Mouse (Mus musculus) intestine, postnatal 0 days (tissue): ENCODE measurements around the gene Frs3. TPM values are rescaled to one million over a fixed set of nuclear protein-coding genes. Genes with fewer than 3 reads are reported as not detected.

Experiments
- ATAC-seq: fragments of 200-750 bp; cut with Nextera tagmentation; 2 replicates; pipeline ENCODE4 v1.8.0; 2017; ENCODE audit warnings: mild to moderate bottlenecking, moderate TSS enrichment, moderate library complexity
- H3K27ac ChIP-seq: fragments of 300-500 bp; sonication (generic); 2 replicates; pipeline ENCODE4 v1.5.1; 2014; ENCODE audit warnings: mild to moderate bottlenecking, low read depth, low read length, moderate library complexity
- H3K27me3 ChIP-seq: fragments of 300-500 bp; sonication (generic); replicated peaks from 2 replicates; pipeline ENCODE4 v1.6.1; 2014; ENCODE audit warnings: low read length, mixed read lengths; ENCODE audit not compliant: control insufficient read depth, insufficient read depth
- H3K36me3 ChIP-seq: fragments of 300-500 bp; sonication (generic); 2 replicates; pipeline ENCODE4 v1.6.1; 2014; ENCODE audit warnings: mild to moderate bottlenecking, moderate library complexity; ENCODE audit not compliant: control insufficient read depth, insufficient read depth
- H3K4me1 ChIP-seq: fragments of 300-500 bp; sonication (generic); replicated peaks from 2 replicates; pipeline ENCODE4 v1.6.1; 2014; ENCODE audit warnings: antibody characterized with exemption, low read length, mixed read lengths; ENCODE audit not compliant: control insufficient read depth, insufficient read depth
- H3K4me2 ChIP-seq: fragments of 300-500 bp; sonication (generic); replicated peaks from 2 replicates; pipeline ENCODE4 v1.6.1; 2014; ENCODE audit warnings: low read depth, mild to moderate bottlenecking, moderate library complexity
- H3K4me3 ChIP-seq: fragments of 300-500 bp; sonication (generic); 2 replicates; pipeline ENCODE4 v1.5.1; 2014; ENCODE audit warnings: low read depth, low read length
- H3K9ac ChIP-seq: fragments of 300-500 bp; sonication (generic); 2 replicates; pipeline ENCODE4 v1.6.1; 2014; ENCODE audit warnings: mild to moderate bottlenecking, low read depth, low read length
- H3K9me3 ChIP-seq: fragments of 300-500 bp; sonication (generic); 2 replicates; pipeline ENCODE4 v1.6.1; 2016; ENCODE audit warnings: mixed run types; ENCODE audit not compliant: control insufficient read depth
- CTCF ChIP-seq: sonication (generic); IDR thresholded peaks from 2 replicates; pipeline ENCODE4 v1.5.1; 2016; ENCODE audit warnings: low read depth, mild to moderate bottlenecking, control low read depth, antibody characterized with exemption, moderate library complexity
- WGBS: fragments of 180-500 bp; shearing (Covaris S2); extraction: QIAGEN DNeasy Blood & Tissue Kit; methylation state at CpG from one replicate; pipeline ENCODE4 v1.1.7; 2014; 5-methylcytosine and 5-hydroxymethylcytosine counted together
- polyA plus RNA-seq: library from polyadenylated mRNA; unstranded; fragments of >200 nt; fragmentation: Nextera tagmentation; extraction: Ambion mirVana; gene quantifications from 2 replicates; pipeline ENCODE4 v1.2.1, GENCODE M21; 2015

Gene Frs3
- polyA plus RNA-seq, 1 experiment from 2014 or later: 2.9 TPM

DNA sequence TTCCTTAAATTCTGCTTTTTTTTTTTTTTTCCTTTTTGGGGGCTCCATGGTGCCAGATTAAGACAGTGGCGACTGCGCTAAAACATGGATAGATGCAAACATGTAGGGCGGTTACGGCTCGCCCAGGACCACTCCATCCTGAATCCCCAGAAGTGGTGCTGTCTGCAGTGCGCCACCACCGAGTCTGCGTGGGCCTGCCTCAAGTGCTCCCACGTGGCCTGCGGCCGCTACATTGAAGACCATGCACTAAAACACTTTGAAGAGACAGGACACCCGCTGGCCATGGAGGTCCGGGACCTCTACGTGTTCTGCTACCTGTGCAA is 16.9 kb upstream of the Frs3 start:
- Histone ChIP-seq H3K4me2 (peak overlapping the region; percentile 78), H3K27me3 (no peaks in the 10 kb centered on the region), H3K9me3 (no peaks in the 10 kb centered on the region), H3K9ac (no peak overlapping the region), H3K36me3 (peaks cover 9% of the 10 kb centered on the region), H3K4me1 (no peaks in the 10 kb centered on the region), H3K4me3 (peak overlapping the region; percentile 32), H3K27ac (no peak overlapping the region)
- no peak for ATAC-seq
- TF ChIP-seq CTCF: no peak
- WGBS: 44% methylated on average over 14 of the region's 14 CpGs

GRCm38 (mm10) chr17:47672311-47673111 is 16.3 kb upstream of the Frs3 start:
- WGBS: 14% methylated on average over 61 of the region's 68 CpGs
- Histone ChIP-seq H3K36me3 (peaks cover 6% of the 10 kb centered on the region), H3K4me2 (peak overlapping the region; percentile 78), H3K27ac (no peak overlapping the region), H3K9ac (no peak overlapping the region), H3K4me3 (peak overlapping the region; percentile 32), H3K27me3 (no peaks in the 10 kb centered on the region), H3K9me3 (no peaks in the 10 kb centered on the region), H3K4me1 (no peaks in the 10 kb centered on the region)
- TF ChIP-seq CTCF: peak; percentile 62
- ATAC-seq: peak; percentile 50

DNA sequence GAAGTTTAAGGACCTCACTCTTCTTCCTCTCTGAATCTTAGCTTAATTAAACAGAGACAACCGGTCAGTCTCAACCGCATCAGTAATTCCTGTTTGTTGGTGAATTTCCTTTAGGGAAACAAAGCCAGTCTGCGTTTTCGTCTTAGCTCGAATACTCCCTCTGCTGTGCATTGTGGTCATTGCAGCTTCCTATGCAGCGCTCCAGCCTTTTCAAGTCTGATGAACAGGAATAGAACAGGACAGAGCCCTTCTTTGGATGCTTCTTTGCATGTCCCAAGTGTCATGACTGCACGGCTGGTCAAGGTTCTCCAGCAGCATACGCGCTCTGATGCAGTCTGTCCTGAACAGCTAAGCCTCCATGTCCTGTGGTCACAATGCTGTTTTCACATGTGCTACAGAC is 12.2 kb upstream of the Frs3 start:
- Histone ChIP-seq H3K36me3 (peaks cover 35% of the 10 kb centered on the region), H3K9ac (no peak overlapping the region)

DNA sequence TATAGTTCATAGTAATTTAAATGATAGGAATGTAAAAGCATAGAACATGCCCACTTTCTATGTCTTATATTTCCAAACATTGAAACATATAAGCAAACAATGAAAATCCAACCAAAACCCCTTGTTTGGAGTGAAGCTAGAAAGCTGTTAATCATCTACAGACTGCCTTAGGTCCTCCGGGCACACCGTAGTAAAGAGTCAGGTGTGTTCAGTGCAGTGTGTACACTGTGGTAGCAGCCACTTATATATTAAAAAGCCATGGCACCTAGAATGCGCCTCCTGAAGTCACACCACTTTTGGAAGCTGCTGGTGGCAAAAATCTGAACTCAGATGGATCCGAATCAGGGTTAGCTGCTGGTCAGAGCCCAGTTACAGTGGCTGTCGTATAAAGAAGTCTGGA is 10.6 kb upstream of the Frs3 start:
- no peak for ATAC-seq
- Histone ChIP-seq H3K4me2 (no peak overlapping the region), H3K9me3 (no peaks in the 10 kb centered on the region), H3K9ac (no peak overlapping the region), H3K27ac (peak overlapping the region; percentile 41; the same call in 1 of the 2 replicates), H3K4me3 (no peak overlapping the region), H3K27me3 (no peaks in the 10 kb centered on the region), H3K4me1 (no peaks in the 10 kb centered on the region), H3K36me3 (peaks cover 40% of the 10 kb centered on the region)
- 55% methylated on average over 5 of the region's 5 CpGs for WGBS
- no peak for TF ChIP-seq CTCF

More for the DNA sequence above, 12.2 kb upstream of the Frs3 start:
- Histone ChIP-seq H3K4me2 (no peak overlapping the region), H3K4me3 (no peak overlapping the region), H3K4me1 (no peaks in the 10 kb centered on the region), H3K27me3 (no peaks in the 10 kb centered on the region), H3K27ac (no peak overlapping the region), H3K9me3 (no peaks in the 10 kb centered on the region)
- TF ChIP-seq CTCF: peak; percentile 91
- ATAC-seq: no peak
- 24% methylated on average over 9 of the region's 9 CpGs for WGBS

DNA sequence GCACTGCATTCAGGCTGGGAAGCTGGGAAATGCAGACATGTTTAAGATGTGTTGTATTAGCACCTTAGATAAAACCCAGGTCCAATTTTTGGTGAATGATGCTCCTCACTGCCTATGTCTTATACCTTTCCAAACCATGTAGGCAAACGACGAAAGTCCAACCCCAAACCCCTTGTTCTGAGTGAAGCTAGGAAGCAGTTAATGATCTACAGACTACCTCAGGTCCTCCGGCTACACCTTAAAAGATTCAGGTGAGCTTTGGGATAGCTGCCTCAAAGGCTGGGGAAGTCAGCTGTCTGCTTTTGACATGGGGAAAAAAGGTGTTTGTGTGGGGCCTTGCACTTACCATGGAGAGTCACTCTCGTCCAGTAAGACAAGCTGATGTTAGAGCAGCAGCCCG is 10.1 kb upstream of the Frs3 start:
- Histone ChIP-seq H3K36me3 (peaks cover 43% of the 10 kb centered on the region), H3K27me3 (no peaks in the 10 kb centered on the region), H3K9ac (no peak overlapping the region), H3K4me2 (no peak overlapping the region), H3K4me3 (no peak overlapping the region), H3K9me3 (no peaks in the 10 kb centered on the region), H3K4me1 (no peaks in the 10 kb centered on the region), H3K27ac (peak overlapping the region; percentile 41; the same call in 1 of the 2 replicates)
- 0 out of 2 replicates have a peak, but pooled peaks have one; percentile 28 for ATAC-seq
- no peak for TF ChIP-seq CTCF
- WGBS: 47% methylated on average over 5 of the region's 5 CpGs

- peaks cover 5% of the 10 kb centered on the region; the same call in 1 of the 2 replicates for H3K4me1 ChIP-seq
- 50% methylated on average over 4 of the region's 4 CpGs for WGBS
- no peaks in the 10 kb centered on the region for H3K9me3 ChIP-seq
These were observed 6.0 kb upstream of the Frs3 start for GRCm38 (mm10) chr17:47682836-47683235.

More at GRCm38 (mm10) chr17:47682836-47683235, 6.0 kb upstream of the Frs3 start:
- no peak overlapping the region for H3K4me3 ChIP-seq
- no peak overlapping the region for H3K9ac ChIP-seq
- peaks cover 46% of the 10 kb centered on the region for H3K36me3 ChIP-seq
- H3K27ac ChIP-seq: no peak overlapping the region
- no peaks in the 10 kb centered on the region for H3K27me3 ChIP-seq
- no peak for ATAC-seq
- TF ChIP-seq CTCF: no peak
- no peak overlapping the region for H3K4me2 ChIP-seq
